Mouse (Mus musculus): ENCODE results near the gene Zfc3h1.
A peak's percentile ranks its signal among the peaks of the same experiment; 100 is the strongest.

Gene Zfc3h1

DNA sequence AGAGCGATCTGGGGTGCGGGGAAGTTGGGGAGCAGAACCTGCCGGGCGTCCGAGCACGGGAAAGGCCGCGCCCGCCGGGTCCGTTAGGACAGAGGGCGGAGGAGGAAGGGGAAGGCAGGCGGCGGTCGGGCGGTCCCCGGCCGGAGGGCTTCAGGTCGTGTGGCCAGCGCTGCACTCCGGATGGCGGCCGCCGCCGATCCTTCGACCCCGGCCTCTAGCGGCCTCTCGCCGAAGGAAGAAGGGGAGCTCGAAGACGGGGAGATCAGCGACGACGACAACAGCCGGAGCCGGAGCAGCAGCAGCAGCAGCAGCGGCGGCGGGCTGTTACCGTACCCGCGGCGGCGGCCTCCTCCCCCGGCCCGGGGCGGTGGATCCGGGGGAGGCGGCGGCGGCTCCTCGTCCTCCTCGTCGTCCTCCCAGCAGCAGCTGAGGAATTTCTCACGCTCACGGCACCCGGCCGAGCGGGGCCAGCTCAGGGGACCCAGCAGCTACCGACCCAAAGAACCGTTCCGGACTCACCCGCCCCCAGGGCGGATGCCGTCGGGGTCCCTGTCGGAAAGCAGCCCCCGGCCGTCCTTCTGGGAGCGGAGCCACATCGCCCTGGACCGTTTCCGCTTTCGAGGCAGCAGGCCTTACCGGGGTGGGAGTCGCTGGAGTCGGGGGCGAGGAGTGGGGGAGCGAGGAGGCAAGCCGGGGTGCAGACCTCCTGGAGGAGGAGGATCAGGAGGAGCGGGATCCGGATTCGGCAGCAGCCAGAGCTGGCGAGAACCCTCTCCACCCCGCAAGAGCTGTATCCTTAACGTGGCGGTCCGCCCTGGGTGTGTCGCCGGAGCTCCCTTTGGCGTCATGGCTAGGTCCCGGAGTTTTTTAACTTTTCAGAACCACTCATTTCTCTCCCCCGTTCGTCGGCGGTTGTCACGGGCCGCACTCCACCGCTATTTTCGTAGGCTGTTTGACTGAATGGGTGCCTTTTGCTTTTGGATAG is 551 bp downstream of the Zfc3h1 start:
- peak; percentile 71 for DNase-seq

DNA sequence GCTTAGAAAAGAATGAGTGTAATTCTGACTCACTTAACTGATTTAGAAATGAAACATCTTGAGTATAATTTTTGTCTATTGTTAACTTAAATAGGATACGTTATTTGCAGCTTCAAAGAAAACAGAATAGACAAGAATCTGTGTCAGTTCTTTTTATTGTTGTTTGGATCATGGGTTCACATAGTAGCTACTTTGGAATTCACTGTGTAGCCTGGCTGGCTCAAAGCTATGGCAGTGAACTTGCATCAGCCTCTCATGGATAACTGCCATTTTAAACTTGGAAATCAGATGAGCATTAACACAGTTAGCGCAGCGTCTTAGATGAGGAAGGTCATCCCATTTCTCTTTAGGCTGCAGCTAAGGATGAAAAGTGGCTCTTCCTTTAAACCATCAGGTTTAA is 3.1 kb downstream of the Zfc3h1 start:
- no peak for DNase-seq

GRCm38 (mm10) chr10:115391076-115391475 is 6.3 kb downstream of the Zfc3h1 start:
- DNase-seq: no peak

DNA sequence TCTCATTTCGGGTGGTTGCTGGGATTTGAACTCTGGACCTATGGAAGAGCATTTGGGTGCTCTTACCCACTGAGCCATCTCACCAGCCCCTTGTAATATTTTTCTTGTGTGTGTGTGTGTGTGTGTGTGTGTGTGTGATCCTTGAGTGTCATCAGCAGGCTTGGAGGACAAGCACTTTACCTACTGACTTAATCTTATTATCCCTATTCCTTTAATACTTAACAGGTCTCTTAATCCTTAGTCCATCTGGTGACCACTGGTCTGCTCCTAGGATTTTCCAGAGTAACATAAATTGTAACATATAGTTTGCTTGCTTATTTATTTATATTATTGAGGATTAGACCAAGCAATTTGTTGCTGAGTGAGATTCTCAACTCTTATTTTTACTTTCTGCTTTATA is 7.1 kb downstream of the Zfc3h1 start:
- no peak for DNase-seq

- DNase-seq: peak; percentile 31
Measured at GRCm38 (mm10) chr10:115406393-115406792, 21.6 kb downstream of the Zfc3h1 start.

- no peak for DNase-seq
Measured at GRCm38 (mm10) chr10:115413496-115413895, 28.7 kb downstream of the Zfc3h1 start.

- DNase-seq: no peak
Measured at GRCm38 (mm10) chr10:115414056-115414455, 29.3 kb downstream of the Zfc3h1 start.

- no peak for DNase-seq
Measured at GRCm38 (mm10) chr10:115421976-115422375, 37.2 kb downstream of the Zfc3h1 start.

- DNase-seq: no peak
Measured at GRCm38 (mm10) chr10:115425351-115425750, 40.6 kb downstream of the Zfc3h1 start.

DNA sequence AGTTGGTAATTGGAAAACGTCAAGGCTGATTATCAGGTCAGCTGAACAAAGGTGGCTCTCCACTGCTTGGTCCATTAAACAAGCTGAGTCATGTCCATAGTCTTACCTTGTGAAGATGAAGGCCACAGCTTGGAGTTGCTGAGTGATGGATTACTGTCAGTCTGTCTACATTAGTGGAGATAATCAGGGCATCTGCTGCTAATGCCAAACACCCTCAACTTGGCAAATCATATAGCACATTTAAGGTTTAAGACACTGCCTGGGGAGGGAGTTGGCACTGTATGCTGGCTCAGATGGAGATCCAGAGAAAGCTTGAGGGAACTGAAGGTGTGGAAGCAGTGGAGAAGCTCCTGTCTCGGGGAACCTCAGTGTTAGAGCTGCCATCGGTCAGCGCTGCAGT is 52.5 kb downstream of the Zfc3h1 start:
- no peak for DNase-seq

GRCm38 (mm10) chr10:115448614-115449013 is 63.9 kb downstream of the Zfc3h1 start:
- DNase-seq: no peak

GRCm38 (mm10) chr10:115457368-115458021 is 72.7 kb downstream of the Zfc3h1 start:
- no peak for DNase-seq

DNA sequence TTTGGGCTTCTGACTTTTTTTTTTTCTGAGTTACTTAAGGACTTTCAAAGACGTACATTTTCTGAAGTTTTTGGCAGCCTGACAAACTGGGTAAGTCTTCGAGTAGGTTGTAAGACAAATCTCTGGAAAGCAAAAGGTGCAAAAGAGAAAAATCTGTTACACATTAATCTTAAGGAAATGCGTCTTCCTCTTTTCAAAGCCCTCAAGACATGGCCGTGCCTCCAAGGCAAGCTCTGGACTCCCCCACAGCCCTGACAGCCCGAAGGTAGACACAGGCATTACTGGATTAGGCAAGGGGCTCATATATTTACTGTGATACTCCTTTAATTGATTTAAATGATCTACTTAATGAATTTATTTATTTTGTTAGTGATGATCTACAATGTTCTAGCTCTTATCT is 77.9 kb downstream of the Zfc3h1 start:
- no peak for DNase-seq

GRCm38 (mm10) chr10:115465072-115465471 is 80.3 kb downstream of the Zfc3h1 start:
- DNase-seq: no peak

GRCm38 (mm10) chr10:115465778-115466177 is 81.0 kb downstream of the Zfc3h1 start:
- DNase-seq: no peak

DNA sequence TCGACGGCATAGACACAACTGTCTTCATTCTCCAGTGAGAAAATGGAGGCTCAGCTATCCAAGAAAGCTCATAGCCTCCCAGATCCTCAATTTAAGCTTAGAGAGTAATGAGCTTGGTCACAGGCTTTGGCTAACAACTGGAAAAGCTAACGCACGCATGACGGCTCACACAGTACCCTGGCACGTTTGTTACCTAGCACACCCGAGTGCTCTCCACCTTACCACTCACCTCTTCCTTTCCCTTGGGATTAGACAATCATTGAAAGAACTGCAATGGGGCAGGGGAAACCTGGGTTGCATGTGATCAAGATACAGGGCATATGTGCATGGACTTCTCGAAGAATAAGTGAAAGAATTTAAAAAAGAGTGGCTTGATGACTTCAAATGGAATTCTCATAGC is 83.2 kb downstream of the Zfc3h1 start:
- no peak for DNase-seq

DNA sequence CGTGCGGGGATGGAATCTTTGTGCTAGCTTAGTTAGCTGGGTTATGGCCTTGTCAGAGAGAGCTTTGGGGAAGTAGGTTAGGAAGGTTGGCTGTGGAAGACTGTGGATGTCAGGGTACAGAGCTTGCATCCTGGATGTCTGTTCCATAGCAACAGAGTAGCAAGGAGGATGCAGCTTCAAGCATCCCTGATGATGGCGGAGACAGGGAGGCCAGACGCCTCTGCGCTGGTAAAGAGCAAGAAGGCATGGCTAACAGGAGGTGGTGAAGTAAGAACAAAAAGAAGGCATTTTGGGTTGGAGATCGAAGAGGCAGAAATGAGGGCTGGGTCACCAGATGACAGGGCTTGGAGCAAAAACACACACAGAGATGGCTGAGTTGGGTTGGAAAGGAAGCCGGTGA is 83.9 kb downstream of the Zfc3h1 start:
- DNase-seq: no peak

- no peak for DNase-seq
Measured at GRCm38 (mm10) chr10:115469040-115469439, 84.3 kb downstream of the Zfc3h1 start.

- no peak for DNase-seq
Measured at GRCm38 (mm10) chr10:115470621-115471334, 86.0 kb downstream of the Zfc3h1 start.

DNA sequence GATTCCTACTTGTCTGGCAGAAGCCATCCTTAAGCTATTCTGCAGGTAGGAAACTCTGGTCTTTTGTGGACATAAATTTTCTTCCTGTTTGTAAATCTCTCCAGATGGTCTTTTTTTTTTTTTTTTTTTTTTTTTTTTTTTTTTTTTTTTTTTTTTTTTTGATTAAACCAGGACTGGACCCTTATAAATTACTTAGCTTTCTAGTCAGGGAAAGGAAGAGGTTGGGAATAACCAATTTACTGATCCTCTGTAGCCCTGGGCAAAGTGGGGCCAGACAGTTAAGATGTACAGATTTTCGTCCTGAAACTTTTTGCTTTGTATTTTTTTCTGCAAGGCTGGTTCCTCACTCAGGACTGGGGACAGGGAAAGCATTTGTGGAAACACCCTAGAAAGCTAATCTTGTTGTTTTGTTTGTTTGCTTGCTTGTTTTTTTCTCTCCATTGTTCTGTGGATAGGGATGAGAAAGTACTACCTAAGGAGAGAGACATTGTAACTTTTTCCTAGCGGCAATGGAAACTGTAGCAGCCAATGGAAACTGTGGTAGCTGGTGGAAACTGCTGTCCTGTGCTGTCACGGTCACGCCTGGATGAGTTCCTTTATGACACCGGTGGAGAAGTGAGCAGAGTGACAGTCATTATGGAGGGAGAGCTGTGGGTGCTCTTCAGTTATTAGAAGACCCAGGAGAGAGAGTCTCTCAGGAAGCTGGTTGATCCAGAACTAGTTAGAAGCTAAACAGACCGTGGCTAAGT is 88.6 kb downstream of the Zfc3h1 start:
- DNase-seq: no peak

DNA sequence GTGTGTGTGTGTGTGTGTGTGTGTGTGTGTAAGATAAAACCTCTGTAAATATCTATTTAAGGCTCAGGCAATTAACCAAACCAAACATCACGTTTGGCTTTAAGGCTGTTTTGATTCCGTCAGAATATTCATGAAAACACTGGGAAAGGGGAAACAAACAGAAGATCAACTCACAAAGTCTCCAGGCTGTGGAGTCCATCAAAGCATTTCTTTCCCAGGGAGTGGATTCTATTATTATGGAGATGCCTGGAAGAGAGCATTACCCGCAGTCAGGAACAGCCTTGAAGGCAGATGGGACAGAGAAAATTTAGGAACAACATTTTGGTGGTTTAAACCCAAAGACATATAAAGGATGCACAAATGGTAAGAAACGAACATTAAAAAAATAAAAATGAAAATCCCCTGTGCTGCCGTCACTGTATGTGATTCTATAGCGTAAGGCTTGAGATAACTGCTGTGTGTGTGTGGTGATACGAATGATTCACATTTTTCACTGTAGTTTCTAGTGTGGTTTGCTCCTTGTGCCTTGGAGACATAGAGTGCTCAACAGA is 90.3 kb downstream of the Zfc3h1 start:
- no peak for DNase-seq

GRCm38 (mm10) chr10:115476506-115476905 is 91.7 kb downstream of the Zfc3h1 start:
- DNase-seq: no peak
